Mouse (Mus musculus): ENCODE measurements around the gene Fam178b. TPM values are rescaled to one million over a fixed set of nuclear protein-coding genes. Genes with fewer than 3 reads are reported as not detected.
A peak's percentile ranks its signal among the peaks of the same experiment; 100 is the strongest.

The Fam178b gene
- polyA plus RNA-seq, 2 experiments: 0.21 to 0.27 TPM

DNA sequence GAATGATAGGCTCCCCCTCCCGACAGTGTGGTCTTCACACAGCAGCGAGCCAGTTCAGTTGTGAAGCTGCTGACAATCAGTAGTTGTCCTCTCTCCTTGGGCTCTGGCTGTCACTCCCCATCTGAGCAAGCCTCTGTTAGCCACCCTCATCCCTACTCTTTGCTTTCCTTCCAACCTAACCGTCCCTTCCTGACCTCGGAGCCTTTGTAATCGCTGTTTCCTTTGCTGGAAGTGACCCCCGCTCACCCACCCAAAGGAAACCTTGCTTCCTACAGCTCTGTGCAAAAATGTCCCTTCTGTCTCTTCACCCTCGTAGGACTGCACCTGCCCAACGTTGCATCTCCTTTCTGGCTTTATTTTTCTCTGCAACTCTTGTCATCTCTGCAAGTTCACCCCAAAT lies 100.8 kb downstream of the Fam178b start:
- no peak overlapping the region for H3K27ac ChIP-seq
- no peak overlapping the region for H3K9ac ChIP-seq (replicated peaks)
- 49% methylated on average over 8 of the region's 8 CpGs for WGBS (ENCODE audit: insufficient replicate concordance)
- peaks cover 4 to 15% of the 10 kb centered on the region in 2 experiments for H3K4me1 ChIP-seq (replicated peaks; ENCODE audit: control insufficient read depth in 2 of 2, insufficient read depth in 2 of 2, low read length in 1 of 2)
- no peak overlapping the region for H3K4me3 ChIP-seq (ENCODE audit: insufficient read depth in 1 of 2, low read depth in 2 of 2, low read length in 2 of 2)
- ATAC-seq (ENCODE audit: insufficient read depth): no peak
- H3K27me3 ChIP-seq (ENCODE audit: control insufficient read depth, insufficient read depth, low read length): no peaks in the 10 kb centered on the region
- H3K9me3 ChIP-seq (ENCODE audit: control insufficient read depth, low read length): no peaks in the 10 kb centered on the region
- no peak for TF ChIP-seq EP300 (IDR thresholded peaks at IDR 0.05; ENCODE audit: low read depth)
- TF ChIP-seq CTCF (IDR thresholded peaks at IDR 0.05; ENCODE audit: low read depth): no peak
- no peaks in the 10 kb centered on the region for H3K36me3 ChIP-seq (replicated peaks; ENCODE audit: control insufficient read depth, insufficient read depth, low read depth)
- DNase-seq (ENCODE audit: low read depth in 3 of 3, low spot score in 3 of 3): no peak
- H3K4me2 ChIP-seq (ENCODE audit: low read depth): no peak overlapping the region

DNA sequence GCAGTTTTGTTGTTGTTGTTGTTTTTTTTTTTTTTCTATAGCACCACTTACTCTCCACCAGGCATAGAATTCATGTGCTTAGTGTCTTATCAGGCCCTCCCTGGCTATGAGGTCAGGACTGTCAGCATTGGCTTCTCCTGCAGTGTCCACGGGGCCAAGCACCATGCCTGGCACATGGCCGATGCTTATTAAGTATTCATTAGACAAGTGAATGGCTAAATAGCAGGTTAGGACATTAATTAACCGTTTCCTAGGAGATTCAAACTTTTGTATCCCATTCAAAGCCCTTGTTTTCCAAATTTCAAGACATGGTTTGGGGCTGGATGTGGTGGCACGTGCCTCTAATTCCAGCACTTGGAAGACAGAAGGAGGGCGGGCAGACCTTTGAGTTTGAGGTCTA lies 101.7 kb downstream of the Fam178b start:
- Histone ChIP-seq H3K4me3 (ENCODE audit: insufficient read depth in 1 of 2, low read depth in 2 of 2, low read length in 2 of 2) (no peak overlapping the region), H3K4me2 (ENCODE audit: low read depth) (no peak overlapping the region), H3K27ac (no peak overlapping the region), H3K4me1 (replicated peaks; ENCODE audit: control insufficient read depth in 2 of 2, insufficient read depth in 2 of 2, low read length in 1 of 2) (peaks cover 4 to 15% of the 10 kb centered on the region in 2 experiments), H3K36me3 (replicated peaks; ENCODE audit: control insufficient read depth, insufficient read depth, low read depth) (no peaks in the 10 kb centered on the region), H3K9ac (replicated peaks) (no peak overlapping the region), H3K9me3 (ENCODE audit: control insufficient read depth, low read length) (no peaks in the 10 kb centered on the region), H3K27me3 (ENCODE audit: control insufficient read depth, insufficient read depth, low read length) (no peaks in the 10 kb centered on the region)
- ATAC-seq (ENCODE audit: insufficient read depth) (no peak), DNase-seq (ENCODE audit: low read depth in 3 of 3, low spot score in 3 of 3) (no peak)
- TF ChIP-seq CTCF (IDR thresholded peaks at IDR 0.05; ENCODE audit: low read depth) (no peak), EP300 (IDR thresholded peaks at IDR 0.05; ENCODE audit: low read depth) (no peak)
- whole genome bisulfite sequencing (ENCODE audit: insufficient replicate concordance): 58% methylated on average over 5 of the region's 5 CpGs

DNA sequence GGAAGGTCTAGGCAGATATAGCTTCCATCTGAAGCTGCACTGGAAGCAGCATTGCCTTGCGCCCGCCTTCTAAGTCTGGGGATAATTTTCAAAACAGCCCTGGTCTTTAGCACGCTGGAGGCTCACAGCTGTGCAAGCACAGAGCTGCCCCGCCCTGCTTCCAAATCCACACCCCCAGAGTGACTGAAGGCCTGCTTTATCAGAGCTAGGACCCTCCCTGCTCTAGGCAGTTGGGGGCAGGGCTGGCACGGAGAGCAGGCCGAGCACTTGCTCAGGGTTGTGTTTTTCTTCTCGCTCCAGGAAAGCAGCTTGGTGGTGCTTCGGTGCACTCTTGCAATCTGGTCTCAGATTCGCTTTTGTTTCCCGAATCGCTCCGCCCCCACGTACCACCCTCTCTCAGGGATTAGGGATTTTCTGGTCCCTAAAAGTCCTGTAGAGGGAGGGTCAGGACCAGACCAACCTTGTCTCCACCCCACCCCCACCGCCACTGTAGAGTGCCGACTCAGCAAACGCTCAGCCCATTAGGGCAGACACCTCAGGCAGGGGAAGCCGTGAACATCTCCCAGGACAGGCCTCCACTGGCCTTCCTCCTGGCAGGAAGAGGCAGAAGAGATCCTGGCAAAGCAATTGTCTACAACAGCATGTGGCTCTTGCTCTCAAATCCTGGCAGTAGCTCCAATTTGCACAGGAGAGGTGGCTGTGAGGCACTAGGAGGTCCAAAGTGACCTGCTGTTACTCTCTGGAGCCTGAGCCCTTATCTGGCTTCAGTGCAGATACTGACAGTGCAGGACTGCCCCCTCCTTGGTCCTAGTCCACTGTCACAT lies 102.4 kb downstream of the Fam178b start:
- Histone ChIP-seq H3K27ac (no peak overlapping the region), H3K4me2 (ENCODE audit: low read depth) (peak overlapping the region; percentile 56)
- peak; percentile 30 to 41 (median 38) for DNase-seq (ENCODE audit: low read depth in 3 of 3, low spot score in 3 of 3)

DNA sequence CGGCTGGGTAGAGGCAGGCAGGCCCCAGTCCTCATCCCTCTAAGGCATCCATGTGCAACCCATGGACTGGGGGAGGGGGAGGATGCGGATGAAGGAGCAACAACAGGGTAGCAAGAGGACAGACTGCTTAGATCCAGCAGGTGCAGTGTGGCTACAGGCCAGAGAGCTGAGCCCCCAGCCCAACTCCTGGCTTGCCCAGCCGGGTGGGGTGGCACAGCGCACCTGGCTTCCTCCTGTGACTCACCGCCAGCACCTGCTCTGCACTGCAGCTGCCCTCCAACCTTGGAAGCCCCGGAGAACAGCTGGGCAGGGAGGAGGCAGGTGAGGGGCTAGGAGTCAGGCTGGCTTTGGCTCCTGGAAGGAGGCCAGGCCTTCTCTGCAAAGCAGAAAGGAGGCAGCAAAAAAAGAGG lies 103.0 kb downstream of the Fam178b start:
- no peak overlapping the region for H3K9ac ChIP-seq (replicated peaks)
- 0 out of 2 replicates have a peak, but pooled peaks have one; percentile 12 for ATAC-seq (ENCODE audit: insufficient read depth)

More for the DNA sequence above, 102.4 kb downstream of the Fam178b start:
- H3K9me3 ChIP-seq (ENCODE audit: control insufficient read depth, low read length): no peaks in the 10 kb centered on the region
- H3K9ac ChIP-seq (replicated peaks): 0 out of 2 replicates have a peak overlapping the region, but pooled peaks have one; percentile 1
- H3K4me1 ChIP-seq (replicated peaks; ENCODE audit: control insufficient read depth in 2 of 2, insufficient read depth in 2 of 2, low read length in 1 of 2): peaks cover 4 to 15% of the 10 kb centered on the region in 2 experiments
- TF ChIP-seq CTCF (IDR thresholded peaks at IDR 0.05; ENCODE audit: low read depth) (no peak), EP300 (IDR thresholded peaks at IDR 0.05; ENCODE audit: low read depth) (0 out of 2 replicates have a peak, but pooled peaks have one; percentile 7)
- peak overlapping the region; percentile 19 to 21 for H3K4me3 ChIP-seq (ENCODE audit: insufficient read depth in 1 of 2, low read depth in 2 of 2, low read length in 2 of 2)
- no peaks in the 10 kb centered on the region for H3K27me3 ChIP-seq (ENCODE audit: control insufficient read depth, insufficient read depth, low read length)
- H3K36me3 ChIP-seq (replicated peaks; ENCODE audit: control insufficient read depth, insufficient read depth, low read depth): no peaks in the 10 kb centered on the region
- 7% methylated on average over 17 of the region's 17 CpGs for WGBS (ENCODE audit: insufficient replicate concordance)
- ATAC-seq (ENCODE audit: insufficient read depth): peak; percentile 93

DNA sequence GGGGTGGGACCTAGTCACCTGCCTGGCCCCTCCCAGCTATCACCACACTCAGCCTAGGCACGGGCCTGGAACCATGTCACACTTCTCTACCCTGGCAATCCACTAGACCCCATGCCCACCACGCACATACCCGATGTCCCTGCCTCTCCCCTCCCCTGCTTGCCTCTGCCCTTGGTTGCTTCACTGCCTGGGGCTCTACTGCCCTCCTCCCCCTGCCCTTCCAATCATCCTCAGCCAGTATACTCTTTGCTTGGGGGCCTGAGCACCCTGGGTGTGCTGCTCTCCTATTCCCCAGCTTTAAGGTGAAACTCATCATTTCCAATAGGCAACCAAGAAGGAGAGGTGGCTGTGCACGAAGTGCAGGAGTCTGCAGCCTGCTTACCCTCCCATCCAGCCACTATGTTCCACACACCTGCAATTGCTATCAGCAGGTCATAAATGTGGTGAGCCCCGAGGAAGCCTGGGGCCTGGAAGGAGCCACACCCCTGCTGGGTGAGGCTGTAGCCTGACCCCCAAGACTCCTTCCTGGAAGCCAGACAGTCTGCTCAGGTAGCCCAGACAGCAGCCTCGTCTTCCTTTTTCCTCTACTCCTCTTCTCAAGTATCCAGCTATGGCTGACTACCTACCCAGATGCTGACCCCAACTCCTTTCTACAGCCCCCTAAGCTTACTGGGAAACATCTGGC lies 105.8 kb downstream of the Fam178b start:
- no peak overlapping the region for H3K4me3 ChIP-seq (ENCODE audit: insufficient read depth in 1 of 2, low read depth in 2 of 2, low read length in 2 of 2)
- no peak for DNase-seq (ENCODE audit: low read depth in 3 of 3, low spot score in 3 of 3)
- 54% methylated on average over 6 of the region's 6 CpGs for WGBS (ENCODE audit: insufficient replicate concordance)
- H3K36me3 ChIP-seq (replicated peaks; ENCODE audit: control insufficient read depth, insufficient read depth, low read depth): no peaks in the 10 kb centered on the region
- H3K4me1 ChIP-seq (replicated peaks; ENCODE audit: control insufficient read depth in 2 of 2, insufficient read depth in 2 of 2, low read length in 1 of 2): peaks cover 4 to 15% of the 10 kb centered on the region in 2 experiments
- no peaks in the 10 kb centered on the region for H3K9me3 ChIP-seq (ENCODE audit: control insufficient read depth, low read length)
- no peak overlapping the region for H3K9ac ChIP-seq (replicated peaks)
- no peak for TF ChIP-seq EP300 (IDR thresholded peaks at IDR 0.05; ENCODE audit: low read depth)
- H3K4me2 ChIP-seq (ENCODE audit: low read depth): no peak overlapping the region
- ATAC-seq (ENCODE audit: insufficient read depth): no peak
- no peaks in the 10 kb centered on the region for H3K27me3 ChIP-seq (ENCODE audit: control insufficient read depth, insufficient read depth, low read length)
- no peak overlapping the region for H3K27ac ChIP-seq

More for the DNA sequence above, 103.0 kb downstream of the Fam178b start:
- no peaks in the 10 kb centered on the region for H3K27me3 ChIP-seq (ENCODE audit: control insufficient read depth, insufficient read depth, low read length)
- peak overlapping the region in 1 of 2 experiments; percentile 21; a peak in 2 of 4 replicates for H3K4me3 ChIP-seq (ENCODE audit: insufficient read depth in 1 of 2, low read depth in 2 of 2, low read length in 2 of 2)
- H3K36me3 ChIP-seq (replicated peaks; ENCODE audit: control insufficient read depth, insufficient read depth, low read depth): no peaks in the 10 kb centered on the region
- DNase-seq (ENCODE audit: low read depth in 3 of 3, low spot score in 3 of 3): no peak
- TF ChIP-seq EP300 (IDR thresholded peaks at IDR 0.05; ENCODE audit: low read depth): no peak
- no peak for TF ChIP-seq CTCF (IDR thresholded peaks at IDR 0.05; ENCODE audit: low read depth)
- no peak overlapping the region for H3K27ac ChIP-seq
- peaks cover 4 to 15% of the 10 kb centered on the region in 2 experiments for H3K4me1 ChIP-seq (replicated peaks; ENCODE audit: control insufficient read depth in 2 of 2, insufficient read depth in 2 of 2, low read length in 1 of 2)
- 54% methylated on average over 6 of the region's 6 CpGs for WGBS (ENCODE audit: insufficient replicate concordance)
- H3K4me2 ChIP-seq (ENCODE audit: low read depth): peak overlapping the region; percentile 56
- no peaks in the 10 kb centered on the region for H3K9me3 ChIP-seq (ENCODE audit: control insufficient read depth, low read length)
